Mouse (Mus musculus) brain, adult 2 months (tissue): ENCODE measurements around the gene Clec2d.
"Not testable (repeated sequence)": the region's sequence is repeated elsewhere in the genome, so short reads cannot be mapped to it uniquely, and the experiment has no call there.

ENCODE experiments used
- DNase-seq: peaks from one replicate; pipeline ENCODE4 v3.0.0; 2011; ENCODE audit warnings: low read depth, low spot score

Clec2d gene

GRCm38 (mm10) chr6:129180403-129181169 is at the start of gene Clec2d:
Gene Clec2d (plus strand): TSS chr6:129180615.
- peak; percentile 85 for DNase-seq

- no peak for DNase-seq
Observed at GRCm38 (mm10) chr6:129132604-129133341, 47.6 kb upstream of the Clec2d start.

DNA sequence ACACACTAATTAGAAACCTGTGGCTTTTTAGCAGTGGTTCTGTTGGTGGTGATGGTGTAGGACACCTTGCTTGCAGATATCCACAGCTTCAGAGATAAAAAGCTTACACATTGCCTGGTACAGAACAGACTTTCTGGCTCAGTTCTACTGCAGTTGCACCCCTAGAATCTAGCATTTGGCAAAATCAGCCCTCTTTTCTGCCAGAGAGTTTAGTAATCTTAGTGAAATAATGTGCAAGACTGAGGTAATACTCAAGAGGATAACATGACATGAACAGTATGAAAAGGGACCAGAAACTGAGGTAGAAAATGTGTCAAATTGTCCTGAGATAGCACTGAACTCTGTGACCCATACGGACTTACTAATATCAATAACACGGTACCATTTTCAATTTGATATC is 33.6 kb upstream of the Clec2d start:
- DNase-seq = no peak

DNA sequence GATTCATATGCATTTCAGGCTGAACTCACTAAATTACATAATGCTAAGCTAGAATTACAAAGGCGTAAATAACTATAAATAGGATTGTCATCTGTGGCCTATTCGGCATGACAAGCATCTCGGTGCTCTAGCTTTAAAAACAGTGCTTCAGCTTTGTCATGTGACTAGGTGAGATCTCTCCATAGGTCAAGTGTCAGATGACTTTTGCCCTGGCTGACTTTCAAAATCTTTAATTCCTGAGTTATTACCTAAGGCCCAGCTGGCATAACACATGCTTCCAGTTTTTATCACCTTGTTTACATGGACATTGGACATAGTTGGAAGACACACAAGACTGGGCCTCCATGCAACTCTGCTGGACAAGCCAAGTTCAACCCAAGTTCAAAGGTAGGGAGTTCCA is 20.3 kb upstream of the Clec2d start:
- DNase-seq = no peak

DNA sequence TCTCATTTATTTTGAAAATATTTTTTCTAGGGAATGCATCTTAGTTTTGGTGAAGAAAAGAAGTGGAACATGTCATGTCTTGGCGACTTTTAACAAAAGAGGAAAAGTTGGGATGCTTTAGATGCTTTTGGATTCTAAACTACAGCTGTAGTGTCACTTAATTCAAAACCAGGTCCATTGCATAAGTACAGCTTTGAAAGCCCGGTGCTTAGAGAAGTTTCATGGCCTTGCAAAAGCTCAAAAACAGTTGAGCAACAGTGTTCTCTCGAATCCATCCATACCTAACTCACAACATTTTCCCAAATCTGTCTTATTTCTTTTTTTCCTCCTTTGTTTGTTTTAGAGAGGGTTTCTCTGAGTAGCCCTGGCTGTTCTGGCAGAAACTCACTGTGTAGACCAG is 19.3 kb upstream of the Clec2d start:
- DNase-seq = no peak

GRCm38 (mm10) chr6:129161951-129162350 is 18.5 kb upstream of the Clec2d start:
- DNase-seq = peak; percentile 63

DNA sequence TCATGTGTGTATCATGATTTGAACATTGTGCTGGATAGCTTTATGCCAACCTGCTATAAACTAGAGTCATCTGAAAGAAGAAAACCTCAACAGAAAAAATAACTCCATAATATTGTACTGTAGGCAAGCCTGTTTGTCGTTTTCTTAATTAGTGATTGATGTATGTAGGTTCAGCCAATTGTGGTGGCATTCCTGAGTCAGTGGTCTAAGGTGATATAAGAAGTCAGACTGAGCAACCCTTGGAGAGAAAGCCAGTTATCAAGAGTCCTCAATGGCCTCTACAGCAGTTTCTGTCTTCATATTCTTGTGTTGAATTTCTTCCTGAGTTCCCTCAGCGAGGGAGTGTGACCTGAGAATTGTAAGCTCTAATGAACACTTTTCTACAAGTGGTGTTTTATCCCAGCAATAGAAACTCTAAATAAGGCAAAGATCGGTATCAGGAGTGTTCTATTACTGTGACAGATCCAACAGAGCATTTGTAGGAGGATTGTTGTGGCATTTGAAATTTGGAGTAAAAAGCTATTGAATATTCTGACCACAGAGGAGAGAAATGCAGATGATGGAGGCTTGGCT is 17.7 kb upstream of the Clec2d start:
- no peak for DNase-seq

GRCm38 (mm10) chr6:129163606-129164005 is 16.8 kb upstream of the Clec2d start:
- no peak for DNase-seq

GRCm38 (mm10) chr6:129170925-129171324 is 9.5 kb upstream of the Clec2d start:
- DNase-seq = no peak

- DNase-seq = no peak
Observed at GRCm38 (mm10) chr6:129171675-129172074, 8.7 kb upstream of the Clec2d start.

- DNase-seq = peak; percentile 4
Observed at GRCm38 (mm10) chr6:129174836-129175235, 5.6 kb upstream of the Clec2d start.

- no peak for DNase-seq
Observed at GRCm38 (mm10) chr6:129175612-129176011, 4.8 kb upstream of the Clec2d start.

DNA sequence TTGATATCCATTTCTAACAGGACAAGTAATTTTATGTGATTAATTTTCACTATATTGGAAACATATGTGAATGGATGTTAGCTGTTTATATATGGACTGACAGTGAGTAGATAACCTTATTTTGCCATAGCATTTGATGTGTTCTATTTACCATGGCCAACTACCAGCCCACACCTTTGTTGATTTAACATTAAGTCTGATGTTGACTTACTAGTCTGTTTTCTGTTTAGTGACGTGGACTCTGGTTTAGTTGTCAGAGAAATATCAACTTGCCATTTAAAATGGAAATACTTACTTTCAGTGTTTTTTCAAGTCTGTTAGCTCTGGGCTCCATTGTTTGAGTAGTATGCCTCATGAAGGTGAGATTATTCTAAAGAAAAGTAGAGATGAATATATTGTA is 3.8 kb upstream of the Clec2d start:
- DNase-seq = no peak

GRCm38 (mm10) chr6:129179281-129179680 is 1.1 kb upstream of the Clec2d start:
- DNase-seq = peak; percentile 6

DNA sequence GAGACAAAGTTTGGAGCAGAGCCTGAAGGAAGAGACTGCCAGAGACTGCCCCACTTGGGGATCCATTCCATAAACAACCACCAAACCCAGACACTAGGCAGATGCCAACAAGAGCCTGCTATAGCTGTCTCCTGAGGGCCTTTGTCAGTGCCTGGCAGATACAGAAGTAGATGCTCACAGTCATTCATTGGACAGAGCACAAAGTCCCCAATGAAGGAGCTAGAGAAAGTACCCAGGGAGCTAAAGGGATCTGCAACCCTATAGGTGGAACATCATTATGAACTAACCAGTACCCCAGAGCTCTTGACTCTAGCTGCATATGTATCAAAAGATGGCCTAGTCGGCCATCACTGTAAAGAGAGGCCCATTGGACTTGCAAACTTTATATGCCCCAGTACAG is 584 bp upstream of the Clec2d start:
- not testable (repeated sequence) for DNase-seq

DNA sequence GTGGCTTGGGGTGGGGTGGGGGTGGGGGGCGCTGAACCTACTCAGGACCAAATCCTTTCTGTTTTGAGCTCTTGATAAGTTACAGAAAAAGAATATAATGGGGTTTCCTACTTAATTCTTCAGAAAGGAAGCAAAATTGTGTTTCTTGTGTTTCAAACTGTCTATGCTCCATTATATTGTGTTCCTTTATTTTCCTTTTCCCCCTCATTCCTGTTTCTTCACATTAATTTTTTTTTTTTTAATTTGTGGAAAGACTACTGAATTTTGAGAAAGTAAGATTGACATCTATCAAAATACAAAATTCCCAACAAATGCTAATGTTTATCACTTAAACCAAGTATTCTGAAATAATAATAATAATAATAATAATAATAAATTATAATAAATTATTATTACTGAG is 834 bp downstream of the Clec2d start:
- DNase-seq = no peak

DNA sequence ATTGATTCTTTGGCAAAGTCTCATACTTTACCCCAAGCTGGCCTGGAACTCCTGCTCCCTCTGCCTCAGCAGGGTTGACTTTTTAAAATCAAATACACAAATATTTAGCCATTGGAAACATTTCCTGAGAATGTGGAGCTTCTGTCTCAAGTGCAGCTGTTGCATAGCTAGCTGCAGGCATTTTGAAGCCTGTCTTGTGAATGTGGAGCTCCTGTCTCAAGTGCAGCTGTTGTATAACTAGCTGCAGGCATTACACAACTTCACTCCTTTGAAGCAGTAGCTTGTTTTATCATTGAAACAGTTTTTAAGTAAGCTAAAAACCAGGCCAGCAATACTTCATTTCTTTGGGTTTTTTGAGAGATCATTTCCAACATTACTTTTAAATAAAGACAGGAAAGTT is 1.3 kb downstream of the Clec2d start:
- peak; percentile 68 for DNase-seq

DNA sequence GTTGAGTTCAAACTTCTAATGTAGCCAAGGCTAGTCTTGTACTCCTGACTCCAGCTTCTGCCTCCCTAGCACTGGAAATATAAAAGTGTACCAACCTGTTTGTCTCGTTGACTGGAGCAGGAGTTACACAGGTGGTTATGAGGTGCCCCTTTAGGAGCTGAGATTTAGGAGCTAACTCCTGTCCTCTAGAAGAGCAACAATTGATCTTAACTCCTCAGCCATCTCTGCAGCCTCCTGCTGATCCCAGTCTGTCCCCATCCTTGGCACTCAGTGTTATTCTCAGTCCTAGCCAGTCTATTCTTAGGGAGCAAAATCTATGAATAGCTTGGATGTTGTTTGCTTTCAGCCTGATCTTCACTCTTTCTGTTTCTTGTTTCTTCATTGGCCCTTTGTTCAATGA is 2.1 kb downstream of the Clec2d start:
- peak; percentile 7 for DNase-seq

DNA sequence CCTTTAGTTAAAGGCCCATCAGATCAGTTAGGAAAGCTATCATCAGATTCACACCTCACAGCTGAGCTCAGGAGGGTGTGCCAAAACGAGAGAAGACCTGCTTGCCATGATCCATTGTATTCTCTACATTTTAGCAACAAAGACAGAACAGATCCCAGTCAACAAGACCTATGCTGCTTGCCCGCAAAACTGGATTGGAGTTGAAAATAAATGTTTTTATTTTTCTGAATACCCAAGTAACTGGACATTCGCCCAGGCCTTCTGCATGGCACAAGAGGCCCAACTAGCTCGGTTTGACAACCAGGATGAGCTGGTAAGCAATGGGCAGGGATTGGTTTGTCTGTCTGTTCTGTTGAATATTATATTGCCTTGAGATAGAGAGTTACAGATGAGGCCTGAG is 3.6 kb downstream of the Clec2d start:
- not testable (repeated sequence) for DNase-seq

DNA sequence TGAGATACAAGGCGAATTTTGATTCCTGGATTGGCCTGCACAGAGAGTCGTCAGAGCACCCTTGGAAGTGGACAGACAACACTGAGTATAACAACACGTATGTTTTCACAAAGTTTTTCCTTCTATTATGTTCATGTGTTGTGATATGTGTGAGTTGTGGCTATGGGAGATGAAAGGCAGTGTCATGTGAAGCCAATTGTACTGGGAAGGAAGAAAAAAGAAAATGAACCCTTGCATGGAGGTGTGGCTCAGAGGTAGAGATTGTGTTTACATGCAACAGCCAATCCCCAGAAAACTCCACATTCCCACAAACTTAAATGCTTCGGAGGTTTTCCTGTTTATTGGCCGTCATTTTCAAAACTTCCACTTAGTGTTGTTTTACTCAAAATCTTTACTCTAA is 4.4 kb downstream of the Clec2d start:
- DNase-seq = no peak

- no peak for DNase-seq
Observed at GRCm38 (mm10) chr6:129186022-129186421, 5.6 kb downstream of the Clec2d start.

- no peak for DNase-seq
Observed at GRCm38 (mm10) chr6:129186457-129187199, 6.2 kb downstream of the Clec2d start.
